Mouse (Mus musculus) WW6 (cell line): ENCODE data around the gene Noc2l.

Experiments used
- DNase-seq: peaks from one replicate; pipeline ENCODE4 v3.0.0-alpha.2; 2013; ENCODE audit warnings: low read depth, low spot score

Gene Noc2l

DNA sequence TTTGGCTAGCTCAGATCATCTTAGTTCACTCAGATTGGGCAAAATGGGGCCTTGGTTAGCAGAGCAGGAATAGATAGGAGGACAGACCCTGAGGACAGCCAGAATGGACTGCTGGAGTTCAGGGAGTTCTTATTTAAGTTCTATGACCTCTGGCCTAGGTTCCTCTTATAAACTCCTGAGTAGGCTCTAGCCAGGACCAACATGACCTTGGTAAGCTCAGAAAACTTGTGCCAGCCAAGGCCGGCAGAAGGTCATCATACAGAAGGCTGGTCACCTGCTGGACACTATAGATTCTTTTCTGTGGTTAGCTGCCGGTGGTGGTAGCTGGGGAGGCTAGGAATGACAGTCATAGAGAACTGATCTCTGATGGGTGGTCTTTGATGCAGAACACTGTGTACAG, 19.6 kb upstream of the Noc2l start:
- no peak for DNase-seq

DNA sequence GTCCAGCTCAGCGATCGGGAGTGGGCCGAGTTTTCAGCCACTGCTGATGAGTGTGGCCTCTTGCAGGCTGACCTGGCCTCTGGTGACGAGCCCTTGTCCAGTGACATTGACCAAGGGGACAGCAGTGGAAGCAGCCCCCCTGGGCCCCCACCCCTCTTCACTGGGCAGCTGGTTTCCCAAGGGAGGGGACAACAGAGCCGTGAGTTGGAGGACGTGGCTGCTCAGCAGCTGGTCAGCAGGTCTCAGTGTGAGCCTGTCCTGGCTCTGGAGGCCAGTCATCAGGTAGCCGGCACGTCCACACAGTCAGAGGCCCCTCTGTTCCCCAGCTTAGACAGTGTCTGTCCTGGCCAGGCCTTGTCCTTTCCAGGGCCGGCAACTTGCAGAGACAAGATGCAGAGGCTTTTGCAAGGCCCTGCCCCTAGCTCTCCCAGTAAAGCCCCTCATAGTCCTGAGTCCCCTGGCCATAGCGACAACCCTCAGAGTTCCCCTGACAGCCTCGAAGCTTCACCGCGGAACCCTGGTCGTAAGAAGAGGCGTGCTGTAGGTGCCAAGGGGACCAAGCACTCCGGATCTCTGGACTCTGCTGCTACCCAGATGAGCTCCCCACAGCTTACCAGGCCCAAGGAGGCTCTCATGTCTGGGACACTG, 18.7 kb upstream of the Noc2l start:
- DNase-seq, result no peak

DNA sequence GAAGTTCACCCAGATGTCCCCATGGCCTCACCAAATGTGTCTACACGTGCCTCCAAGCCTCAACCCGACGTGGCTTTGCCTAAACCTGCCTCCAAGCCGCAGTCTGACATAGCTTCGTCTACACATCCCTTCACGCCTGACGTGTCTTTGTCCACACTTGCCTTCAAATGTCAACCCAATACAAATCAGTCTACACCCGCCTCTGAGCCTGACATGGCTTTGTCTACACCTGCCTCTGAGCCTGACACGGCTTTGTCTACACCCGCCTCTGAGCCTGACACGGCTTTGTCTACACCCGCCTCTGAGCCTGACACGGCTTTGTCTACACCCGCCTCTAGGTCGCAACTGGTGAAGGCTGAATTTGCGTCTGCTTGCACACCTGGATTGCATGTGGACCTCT, 18.0 kb upstream of the Noc2l start:
- DNase-seq, result no peak

DNA sequence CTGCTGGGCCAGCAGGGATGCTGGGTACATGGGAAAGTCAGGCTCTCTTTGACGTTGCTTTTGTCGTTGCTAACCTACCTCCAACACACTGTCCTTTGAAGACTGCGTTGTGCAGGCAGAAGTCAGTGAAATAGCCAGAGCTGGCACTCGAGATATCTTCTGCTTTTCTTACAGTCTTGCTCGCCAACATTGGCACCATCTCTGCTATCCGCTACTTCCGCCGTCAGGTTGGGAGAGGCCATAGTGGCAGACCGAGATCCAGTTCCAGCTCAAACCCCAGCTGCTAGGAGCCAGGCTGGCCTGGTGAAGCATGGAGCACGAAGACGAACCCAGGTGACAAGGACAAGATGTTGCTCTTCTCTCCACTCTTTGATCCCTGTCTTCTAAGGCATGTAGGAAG, 15.9 kb upstream of the Noc2l start:
- no peak for DNase-seq

DNA sequence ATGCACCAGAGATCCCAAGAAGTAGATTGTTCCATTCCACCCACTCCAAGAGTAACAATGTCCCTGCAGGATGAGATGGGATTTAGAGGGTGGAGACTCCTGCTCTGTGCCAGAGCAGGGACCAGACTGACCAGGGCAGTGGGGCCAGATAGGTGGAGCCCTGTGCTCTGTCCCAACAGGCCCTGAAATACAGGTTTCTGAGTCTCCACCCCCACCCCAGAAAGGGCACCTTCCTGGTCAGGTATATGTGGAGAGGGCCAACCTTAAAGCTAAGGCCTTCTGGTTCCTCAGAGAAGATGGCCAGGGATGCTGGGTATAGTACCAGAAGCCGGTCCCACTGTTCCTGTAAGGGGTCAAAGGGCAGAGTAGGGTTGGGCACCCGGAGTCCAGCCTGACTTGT, 11.5 kb upstream of the Noc2l start:
- no peak for DNase-seq

DNA sequence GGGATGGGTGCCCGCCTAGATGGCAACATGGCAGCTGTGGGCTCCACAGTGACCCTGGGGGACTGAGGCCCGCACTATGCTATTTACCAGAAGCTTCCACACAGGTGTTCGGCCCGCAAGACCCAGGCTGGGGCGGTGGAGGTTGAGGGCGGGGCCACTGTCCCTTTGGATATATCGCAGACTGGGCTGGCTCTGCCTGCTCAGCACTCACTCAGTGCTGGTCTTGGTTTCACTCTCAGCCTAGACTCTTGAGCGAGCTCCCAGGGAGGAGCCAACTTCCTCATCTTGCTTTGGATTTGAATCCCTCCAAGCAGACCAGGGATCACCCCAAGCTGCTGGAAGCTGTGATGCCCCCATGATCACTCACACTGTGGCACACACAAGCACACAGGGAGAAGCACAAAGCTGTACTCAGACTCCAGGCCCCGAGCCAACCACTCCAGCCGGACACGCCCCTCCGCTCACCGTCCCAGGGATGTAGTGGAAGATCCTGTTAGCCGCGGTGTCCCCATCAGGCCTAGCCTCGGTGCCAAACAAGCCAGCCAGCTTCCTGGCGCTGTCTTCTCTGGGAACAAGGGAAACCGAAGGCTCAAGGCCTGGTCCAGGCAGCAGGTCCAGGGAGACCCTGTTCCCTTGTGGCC, 7.9 kb upstream of the Noc2l start:
- DNase-seq, result no peak

DNA sequence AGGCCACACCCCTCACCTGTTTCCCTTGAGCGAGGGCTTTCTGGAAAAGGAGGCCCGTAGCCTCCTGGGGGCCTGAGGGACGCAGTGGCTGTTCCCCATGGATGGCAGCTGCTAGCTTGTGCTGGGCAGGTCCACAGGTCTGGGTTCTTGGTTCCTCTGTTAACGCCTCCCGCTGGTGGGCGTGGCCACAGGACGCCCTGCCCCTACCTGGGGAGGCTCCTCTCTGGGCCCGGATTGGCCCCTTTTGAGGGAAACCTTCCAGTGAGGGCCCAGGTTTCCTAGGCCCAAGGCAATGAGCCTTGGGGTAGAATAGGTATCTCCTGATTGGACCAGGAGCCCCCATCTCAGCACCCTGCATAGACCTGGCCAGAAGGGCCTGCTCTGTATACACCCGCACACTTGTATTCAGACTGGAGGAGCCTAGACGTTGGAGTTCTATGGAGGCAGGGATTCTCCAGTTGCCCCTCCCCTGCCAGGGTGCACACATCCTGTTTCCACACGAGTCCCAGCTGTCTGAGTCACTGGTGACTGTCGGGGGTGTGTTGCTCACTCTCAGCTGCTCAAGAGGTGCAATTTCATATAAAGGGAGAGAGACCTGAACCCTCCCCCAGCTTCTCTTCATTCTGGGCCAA, 7.3 kb upstream of the Noc2l start:
- DNase-seq, result peak; percentile 40

DNA sequence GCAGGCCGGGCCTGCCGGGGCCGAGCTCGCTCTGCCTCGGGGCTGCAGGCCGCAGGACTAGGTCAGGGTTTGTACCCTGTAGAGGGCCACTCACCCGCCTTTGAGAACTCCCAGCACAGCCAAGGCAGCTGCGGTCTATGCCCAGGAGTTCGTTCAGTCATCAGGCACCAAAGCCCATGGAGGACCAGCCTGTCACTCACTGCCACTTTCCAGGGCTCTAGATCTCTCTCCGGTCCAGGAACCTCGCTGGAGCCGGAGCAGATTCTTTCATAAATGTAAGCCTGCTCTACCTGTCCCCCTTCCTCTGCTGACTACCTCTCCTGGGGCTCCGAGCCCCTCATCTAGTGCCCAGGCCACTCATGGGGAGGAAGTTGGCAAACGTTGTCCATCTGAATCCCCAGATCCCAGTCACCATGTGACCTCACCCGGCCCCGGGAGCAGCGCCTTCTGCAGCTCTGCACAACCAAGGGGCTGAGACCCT, 1.7 kb upstream of the Noc2l start:
- DNase-seq, result no peak

DNA sequence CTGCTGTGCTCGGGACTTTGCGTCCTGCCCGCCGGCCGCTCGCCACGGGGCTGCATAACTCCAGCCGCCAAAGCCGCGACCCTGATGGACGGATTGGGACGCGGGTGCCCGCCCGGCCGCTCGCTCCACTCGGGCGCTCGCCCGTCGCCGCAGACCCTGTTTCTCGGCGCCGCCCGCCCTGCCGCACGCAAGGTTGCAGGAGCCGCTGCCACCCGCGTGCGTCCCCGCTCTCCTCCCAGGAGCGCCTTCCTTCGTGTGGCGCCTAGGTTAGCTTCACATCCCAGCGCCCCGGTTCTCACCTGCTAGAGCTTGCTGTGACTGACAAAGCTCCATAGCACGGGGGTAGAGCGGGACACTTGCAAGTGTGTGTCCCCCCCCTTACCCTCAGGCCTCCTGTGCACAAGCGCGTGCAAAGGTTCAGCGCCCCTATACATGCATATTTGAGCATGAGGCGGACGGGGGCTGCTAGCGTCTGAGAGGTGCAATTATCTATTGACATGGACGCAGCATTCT, 1.1 kb upstream of the Noc2l start, which contains the start of gene Plekhn1:
TSS of gene Plekhn1 (minus strand) at position 157 of the 513 bp plus-strand sequence.
- peak; percentile 55 for DNase-seq

DNA sequence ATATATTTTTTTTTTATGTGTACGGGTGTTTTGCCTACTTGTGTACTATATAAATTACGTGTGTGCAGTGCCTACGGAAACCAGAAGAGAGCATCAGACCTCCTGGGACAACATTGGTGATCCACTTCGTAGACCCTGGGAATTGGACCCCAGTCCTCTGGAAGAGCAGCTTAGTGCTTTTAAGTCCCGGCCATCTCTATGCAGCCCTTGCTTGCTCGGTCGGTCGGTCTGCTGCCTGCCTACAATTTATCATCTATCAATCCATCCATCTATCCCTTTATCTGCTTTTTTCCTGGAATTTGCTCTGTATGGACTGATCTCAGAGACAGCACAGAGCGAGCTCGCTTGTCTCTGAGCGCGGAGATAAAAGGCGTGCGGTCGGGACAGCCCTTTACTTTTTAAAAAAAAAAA, 445 bp upstream of the Noc2l start:
- DNase-seq, result no peak

DNA sequence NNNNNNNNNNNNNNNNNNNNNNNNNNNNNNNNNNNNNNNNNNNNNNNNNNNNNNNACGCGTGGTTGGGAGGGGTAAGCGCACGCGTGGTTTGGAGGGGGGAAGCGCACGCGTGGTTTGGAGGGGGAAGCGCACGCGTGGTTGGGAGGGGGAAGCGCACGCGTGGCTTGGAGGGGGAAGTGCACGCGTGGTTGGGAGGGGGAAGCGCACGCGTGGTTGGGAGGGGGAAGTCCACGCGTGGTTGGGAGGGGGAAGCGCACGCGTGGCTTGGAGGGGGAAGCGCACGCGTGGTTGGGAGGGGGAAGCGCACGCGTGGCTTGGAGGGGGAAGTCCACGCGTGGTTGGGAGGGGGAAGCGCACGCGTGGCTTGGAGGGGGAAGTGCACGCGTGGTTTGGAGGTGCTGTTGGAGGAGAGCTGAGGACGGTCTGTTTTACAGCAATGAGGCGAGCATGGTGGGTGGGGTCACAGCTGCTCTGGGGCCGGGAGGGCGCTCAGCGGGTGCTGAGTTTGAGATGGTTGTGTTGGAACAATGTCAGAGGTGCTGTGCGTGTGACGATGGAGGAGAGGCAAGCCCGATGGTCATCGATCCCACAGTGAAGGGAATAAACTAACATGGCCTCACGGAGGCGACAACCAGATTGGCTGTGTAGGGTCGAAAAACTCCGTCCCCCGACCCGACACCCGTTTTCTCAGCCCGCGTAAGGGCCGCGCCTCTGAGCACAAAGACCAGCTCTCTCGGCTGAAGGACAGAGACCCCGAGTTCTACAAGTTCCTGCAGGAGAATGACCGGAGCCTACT, 1.0 kb downstream of the Noc2l start:
- DNase-seq, result no peak

DNA sequence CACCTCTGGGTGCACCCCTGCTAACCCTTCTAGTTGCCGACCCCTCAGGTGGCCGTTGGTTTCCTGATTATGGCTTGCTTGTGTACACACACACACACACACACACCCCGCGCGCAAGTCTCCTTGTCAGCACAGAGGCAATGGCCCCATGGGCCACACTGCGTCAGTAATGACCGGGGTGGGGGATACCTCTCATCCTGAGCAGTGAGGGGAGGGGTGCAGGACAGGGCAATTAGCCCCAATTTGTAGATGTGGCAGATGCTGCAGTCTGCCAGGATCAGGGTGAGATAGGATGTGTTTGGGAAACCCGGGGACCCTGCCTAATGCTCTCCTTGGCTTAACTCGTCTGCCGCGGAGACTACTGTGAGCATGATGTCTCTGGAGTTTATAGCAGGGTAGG, 13.8 kb downstream of the Noc2l start:
- no peak for DNase-seq

DNA sequence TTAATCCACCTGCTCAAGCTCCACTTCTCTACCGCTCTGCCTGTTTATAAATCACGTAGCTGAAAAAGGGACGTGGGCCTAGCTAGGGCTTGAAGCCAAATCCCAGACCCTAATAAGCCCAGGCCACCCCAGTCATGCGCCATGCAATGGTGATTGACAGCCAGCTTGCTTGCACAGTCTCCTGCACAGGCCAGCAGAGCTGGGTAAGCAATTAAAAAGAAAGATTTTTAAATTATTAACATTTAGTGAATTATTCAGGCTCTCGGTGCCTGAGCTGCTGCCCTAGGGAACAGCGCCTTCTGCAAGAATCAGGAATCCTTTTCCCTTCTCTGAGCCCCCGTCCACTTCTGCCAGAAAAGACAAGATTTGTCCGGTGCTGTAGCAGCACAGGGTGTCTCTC, 15.3 kb downstream of the Noc2l start:
- DNase-seq, result no peak

DNA sequence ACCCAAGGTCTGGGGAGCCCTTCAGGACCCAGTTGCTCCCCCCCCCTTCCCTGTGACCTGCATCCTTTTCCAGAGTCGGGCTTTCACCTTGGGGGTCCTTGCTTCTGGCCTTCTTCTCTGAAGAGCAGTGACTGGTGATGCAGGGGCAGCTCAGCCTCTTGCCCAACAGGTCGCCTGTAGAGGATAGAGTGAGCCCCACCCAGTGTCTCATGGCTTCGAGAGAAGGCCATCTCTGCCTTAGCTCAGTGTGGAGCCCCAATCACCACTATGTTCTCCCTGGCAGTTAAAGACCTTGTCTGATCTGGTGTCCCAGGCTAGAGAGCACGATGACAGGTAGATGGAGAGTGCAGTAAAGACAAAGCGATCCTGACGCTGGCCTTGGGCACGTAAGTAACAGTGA, 16.3 kb downstream of the Noc2l start:
- no peak for DNase-seq

DNA sequence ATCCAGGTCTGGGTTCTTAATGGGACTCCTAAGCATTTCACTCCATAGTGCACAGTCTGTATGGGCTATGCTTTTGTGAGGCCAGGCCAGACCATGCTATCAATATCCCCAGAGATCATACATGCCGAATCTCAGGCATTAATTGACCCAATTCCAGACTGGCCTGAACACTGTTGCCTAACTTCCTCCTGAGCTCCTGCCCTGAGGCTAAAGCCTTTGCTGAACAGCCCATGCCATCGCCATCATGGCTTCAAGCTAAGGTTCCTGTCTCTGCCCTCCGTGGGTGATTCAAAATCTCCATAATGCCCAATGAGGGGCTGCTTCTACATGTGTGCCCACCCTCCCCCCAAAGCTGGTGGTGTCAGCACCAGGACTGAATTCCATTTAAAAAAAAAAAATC, 16.8 kb downstream of the Noc2l start:
- DNase-seq, result no peak

DNA sequence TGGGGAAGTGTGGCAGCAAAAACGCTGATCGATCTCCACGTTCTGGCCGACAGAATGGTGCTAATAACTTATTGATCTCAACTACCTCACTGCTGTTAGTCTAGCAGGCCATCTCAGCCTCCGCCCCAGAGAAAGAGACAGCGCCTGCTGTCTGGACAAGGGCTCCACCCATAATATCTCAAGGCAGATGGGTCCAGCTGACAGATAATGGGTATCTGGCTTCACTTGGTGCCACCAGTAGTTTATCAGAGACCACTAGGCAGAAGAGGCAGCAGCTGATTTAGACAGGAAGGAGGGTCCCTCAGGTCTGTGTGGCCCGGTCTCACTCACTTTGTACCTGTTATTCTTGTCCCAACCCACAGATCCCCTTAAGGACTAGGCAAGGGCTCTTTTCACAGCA, 17.2 kb downstream of the Noc2l start:
- DNase-seq, result no peak

DNA sequence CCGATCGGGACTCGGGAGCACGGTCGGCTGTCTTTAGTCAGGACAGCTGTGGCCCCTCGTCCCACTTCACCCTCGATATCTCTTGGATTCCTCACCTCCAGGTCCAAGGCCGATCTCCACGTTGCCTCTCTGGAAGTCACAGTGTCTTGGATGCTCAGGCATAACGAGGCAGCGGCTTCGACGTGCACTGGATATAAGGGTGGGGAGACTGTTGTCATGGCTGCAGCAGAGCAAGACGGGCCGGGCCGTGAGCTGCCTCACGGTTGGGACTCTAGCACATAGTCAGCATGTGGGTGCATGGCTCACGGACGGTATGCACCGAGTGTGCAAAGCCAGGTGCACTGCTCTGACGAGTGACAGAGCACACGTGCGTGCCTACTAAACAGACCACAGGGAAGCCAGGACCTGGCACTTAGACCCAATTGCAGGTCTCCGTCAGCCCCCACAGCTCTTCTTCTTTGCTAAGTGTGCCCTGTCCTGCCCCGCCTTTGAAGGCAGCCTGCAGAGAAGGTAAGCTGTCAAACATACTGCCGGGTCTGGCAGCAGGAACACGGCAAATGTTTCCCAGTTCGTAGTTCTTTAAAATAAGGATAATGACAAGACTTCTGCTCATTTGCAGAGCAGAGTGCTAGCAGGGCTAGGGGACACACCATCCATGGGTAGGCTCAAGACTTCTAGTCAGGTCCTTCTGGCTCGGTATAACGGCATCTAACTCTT, 18.7 kb downstream of the Noc2l start:
- no peak for DNase-seq

DNA sequence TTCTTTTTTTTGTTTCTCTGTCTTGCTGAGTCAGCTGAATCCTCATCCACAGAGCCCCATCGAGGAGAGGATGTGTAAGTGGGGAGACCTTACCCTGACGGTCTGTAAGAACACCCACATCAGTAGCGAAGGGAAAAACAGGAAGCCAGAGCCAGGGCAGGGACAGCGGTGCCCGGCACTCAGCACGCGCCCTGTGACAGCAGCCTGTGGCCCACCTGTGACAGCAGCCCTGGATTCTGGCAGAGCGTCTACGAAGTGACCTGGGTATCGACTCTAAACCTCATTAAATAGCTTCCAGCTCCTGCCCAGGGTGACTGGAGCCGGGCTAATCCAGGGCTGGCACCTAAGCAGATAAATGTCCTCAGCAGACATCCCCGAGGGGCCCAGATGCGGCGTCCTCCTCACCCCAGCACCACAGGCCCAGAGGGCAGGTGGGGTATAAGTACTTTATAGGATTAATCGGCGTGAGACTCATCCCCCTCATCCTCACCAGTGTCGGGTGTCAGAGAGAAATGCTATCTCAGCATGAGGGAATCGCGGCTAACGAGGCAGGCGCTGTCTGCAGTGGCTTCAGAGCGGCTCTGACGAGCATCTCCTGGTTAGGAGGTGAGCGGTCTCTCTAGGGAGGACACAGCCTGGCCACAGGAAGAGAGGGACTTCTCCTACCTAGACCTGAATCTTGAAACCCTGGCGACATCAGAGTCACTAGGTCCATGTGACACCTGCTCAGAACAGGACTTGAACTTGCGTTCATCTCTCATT, 19.4 kb downstream of the Noc2l start, which contains the start of gene Samd11:
TSS of gene Samd11 (minus strand) at position 580 of the 762 bp plus-strand sequence.
- no peak for DNase-seq
